Mouse (Mus musculus) ES-Bruce4 (cell line): ENCODE results near the gene Arl15.

Source experiments
- CTCF ChIP-seq: IDR thresholded peaks from one replicate; pipeline ENCODE4 v1.8.1; 2011; ENCODE audit warnings: low read depth, low read length
- EP300 ChIP-seq: IDR thresholded peaks from 2 replicates; pipeline ENCODE4 v1.6.1; 2011; ENCODE audit warnings: low read depth, low read length; ENCODE audit not compliant: insufficient read depth
- POLR2A ChIP-seq: IDR thresholded peaks from one replicate; pipeline ENCODE4 v1.8.1; 2011; ENCODE audit warnings: low read length; ENCODE audit not compliant: insufficient read depth

DNA sequence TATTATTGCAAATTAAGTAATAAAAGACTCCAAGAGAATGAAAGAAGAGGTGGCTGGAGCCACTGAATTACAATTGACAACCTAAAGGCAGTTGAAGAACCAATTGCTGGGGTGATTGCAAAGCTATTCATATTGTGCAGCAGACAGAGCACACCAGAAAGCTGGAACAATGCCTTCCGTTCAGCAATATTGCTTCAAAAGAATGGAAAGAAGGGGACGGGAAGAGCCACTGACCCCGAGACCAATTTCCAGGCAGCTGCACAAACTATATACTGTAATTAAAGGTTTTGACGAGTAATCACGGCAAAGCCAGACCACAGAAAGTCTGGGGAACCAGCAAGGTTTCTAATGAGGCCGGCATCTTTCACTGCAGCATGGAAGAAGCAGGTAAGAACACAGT, 181.4 kb downstream of the Arl15 start:
- TF ChIP-seq CTCF (no peak), EP300 (no peak), POLR2A (no peak)
